Mouse (Mus musculus): ENCODE data around the gene Myh4. TPM values are rescaled to one million over a fixed set of nuclear protein-coding genes. Genes with fewer than 3 reads are reported as not detected.

Myh4 gene
- total RNA-seq, 2 experiments from 2014 or later, result not detected

Other genes with a start within 250 kb of the Myh4 start
- gene Tmem220, start 212.9 kb upstream of the Myh4 start, total RNA-seq (2015), result 2.3 and 2.5 TPM in 2 replicates
- 1.7 and 3.2 TPM in 2 replicates for gene Tmem220, start 212.9 kb upstream of the Myh4 start, total RNA-seq (2017)
- 37.3 and 38.8 TPM in 2 replicates for gene Adprm, start 185.4 kb upstream of the Myh4 start, total RNA-seq (2015)
- 28.5 and 37.2 TPM in 2 replicates for gene Adprm, start 185.4 kb upstream of the Myh4 start, total RNA-seq (2017)
- 5.5 and 6.7 TPM in 2 replicates for gene Sco1, start 185.4 kb upstream of the Myh4 start, total RNA-seq (2015)
- gene Sco1, start 185.4 kb upstream of the Myh4 start, total RNA-seq (2017), result 19.1 and 20.6 TPM in 2 replicates
- 0.07 TPM in 1 of 2 replicates, not detected in the other for gene Myh3, start 159.7 kb upstream of the Myh4 start, total RNA-seq (2015)
- gene Myh3, start 159.7 kb upstream of the Myh4 start, total RNA-seq (2017), result not detected in 2 replicates
- gene Myh2, start 67.0 kb upstream of the Myh4 start, total RNA-seq (2015), result not detected in 2 replicates
- not detected in 2 replicates for gene Myh2, start 67.0 kb upstream of the Myh4 start, total RNA-seq (2017)
- gene Myh1, start 38.0 kb upstream of the Myh4 start, total RNA-seq (2015), result not detected in 2 replicates
- not detected in 2 replicates for gene Myh1, start 38.0 kb upstream of the Myh4 start, total RNA-seq (2017)
- not detected in 2 replicates for gene Myh8, start 39.1 kb downstream of the Myh4 start, total RNA-seq (2015)
- not detected in 2 replicates for gene Myh8, start 39.1 kb downstream of the Myh4 start, total RNA-seq (2017)
- not detected in 2 replicates for gene Myh13, start 83.6 kb downstream of the Myh4 start, total RNA-seq (2015)
- gene Myh13, start 83.6 kb downstream of the Myh4 start, total RNA-seq (2017), result not detected in 2 replicates
- 67.7 and 73.4 TPM in 2 replicates for gene Gas7, start 217.4 kb downstream of the Myh4 start, total RNA-seq (2015)
- gene Gas7, start 217.4 kb downstream of the Myh4 start, total RNA-seq (2017), result 58.5 and 69.2 TPM in 2 replicates

Data from megakaryocyte, adult 5-6 weeks (primary cell).